Mouse (Mus musculus) fibroblast of lung, adult 2 months (primary cell): ENCODE results near the gene Rhbg.

Experiments
- DNase-seq: peaks from one replicate; pipeline ENCODE4 v3.0.0-alpha.2; 2011; ENCODE audit warnings: low read depth

The Rhbg gene

DNA sequence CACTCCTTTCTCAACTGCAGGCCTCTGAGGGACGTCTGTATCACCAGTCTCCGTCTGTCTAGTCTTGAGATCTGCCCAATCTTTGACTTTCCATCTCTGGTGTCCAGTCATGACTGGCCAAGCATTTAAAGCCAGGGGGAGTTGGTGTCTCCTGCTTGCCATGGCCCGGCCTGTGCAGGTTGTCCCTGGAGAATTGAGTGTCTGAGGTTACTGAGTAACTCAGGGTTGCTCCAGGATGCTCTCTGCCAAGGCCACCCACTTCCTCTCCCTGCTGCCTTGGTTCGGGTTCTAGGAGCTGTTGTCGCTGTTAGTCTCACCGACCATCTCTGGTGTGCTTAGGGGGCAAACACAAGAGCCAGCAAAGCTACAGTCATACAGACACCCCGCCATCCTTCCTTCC lies 1.9 kb upstream of the Rhbg start:
- no peak for DNase-seq

DNA sequence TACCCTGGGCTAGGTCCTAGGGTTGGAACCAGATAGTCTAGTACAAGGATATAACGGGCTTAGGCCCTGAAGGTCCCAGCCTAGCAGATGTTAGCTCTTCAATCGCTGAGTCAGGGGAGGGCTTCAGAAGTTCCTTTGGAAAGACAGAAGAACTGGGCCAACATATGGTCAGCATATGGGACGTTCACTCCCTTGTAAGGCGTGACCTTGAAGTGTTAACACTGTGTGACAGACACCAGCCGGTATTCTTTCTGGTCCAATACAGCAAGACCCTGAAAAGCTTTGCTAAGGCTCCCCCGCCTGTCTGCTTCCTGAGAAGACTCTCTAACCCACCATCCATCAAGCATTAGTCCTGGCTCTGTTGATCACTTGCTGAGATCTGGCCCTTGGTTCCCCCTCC lies 1.4 kb upstream of the Rhbg start:
- no peak for DNase-seq

DNA sequence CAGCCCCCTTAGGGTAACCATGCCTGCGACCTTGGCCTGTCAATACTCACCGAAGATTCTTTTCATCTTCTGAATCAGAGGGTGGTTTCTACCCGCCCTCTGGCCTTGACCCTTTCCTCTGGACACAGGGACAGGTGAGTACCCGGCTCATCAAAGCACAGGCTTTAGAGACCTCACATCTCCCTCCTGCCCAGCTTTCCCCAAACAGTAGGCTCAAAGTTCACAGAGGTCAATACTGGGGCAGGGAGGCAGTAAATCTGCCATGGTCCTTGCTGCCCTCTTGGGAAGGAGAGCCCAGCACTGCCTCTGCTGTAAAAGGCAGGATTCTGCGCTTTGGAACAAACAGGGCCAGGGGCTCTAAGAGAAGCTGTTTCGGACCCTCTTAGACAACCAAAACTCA lies 1.8 kb downstream of the Rhbg start:
- no peak for DNase-seq

DNA sequence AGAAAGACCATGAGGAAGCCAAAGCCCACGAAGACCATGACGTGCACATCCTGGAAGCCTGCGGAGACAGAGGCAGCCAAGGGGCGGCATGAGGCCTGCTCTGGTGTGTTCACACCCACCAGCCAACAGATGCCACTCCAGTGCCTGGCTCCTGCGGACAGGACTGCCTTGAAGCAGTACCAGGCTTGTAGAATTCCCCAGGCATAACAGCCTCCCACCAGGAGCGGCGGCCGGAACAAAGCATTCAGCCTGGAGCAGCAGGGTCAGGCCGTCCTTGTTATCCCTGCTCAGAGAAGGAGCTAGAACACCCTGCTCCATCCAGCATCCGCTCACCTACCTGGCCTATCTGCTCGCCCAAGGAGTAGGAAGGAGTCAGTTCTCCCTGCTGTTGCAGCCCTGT lies 6.1 kb downstream of the Rhbg start:
- no peak for DNase-seq

DNA sequence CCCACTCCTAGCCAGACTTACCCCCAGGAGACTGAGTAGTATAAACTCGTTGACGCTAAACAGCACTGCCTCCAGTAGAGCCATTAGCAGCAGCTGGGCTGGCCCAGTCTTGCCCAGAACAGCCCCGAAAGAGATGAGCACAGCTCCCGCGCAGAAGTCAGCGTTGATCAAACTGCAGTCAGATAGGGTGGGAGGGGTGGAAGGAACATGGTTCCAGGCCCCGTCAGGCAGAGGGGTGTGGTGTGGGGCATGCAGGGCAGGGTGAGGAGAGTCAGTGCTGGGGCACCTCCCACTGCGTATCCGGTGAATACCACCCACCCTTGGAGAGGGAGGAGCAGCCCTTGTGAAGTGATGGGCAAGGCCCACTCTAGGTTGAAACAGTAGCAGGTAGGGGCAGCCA lies 6.8 kb downstream of the Rhbg start:
- no peak for DNase-seq

DNA sequence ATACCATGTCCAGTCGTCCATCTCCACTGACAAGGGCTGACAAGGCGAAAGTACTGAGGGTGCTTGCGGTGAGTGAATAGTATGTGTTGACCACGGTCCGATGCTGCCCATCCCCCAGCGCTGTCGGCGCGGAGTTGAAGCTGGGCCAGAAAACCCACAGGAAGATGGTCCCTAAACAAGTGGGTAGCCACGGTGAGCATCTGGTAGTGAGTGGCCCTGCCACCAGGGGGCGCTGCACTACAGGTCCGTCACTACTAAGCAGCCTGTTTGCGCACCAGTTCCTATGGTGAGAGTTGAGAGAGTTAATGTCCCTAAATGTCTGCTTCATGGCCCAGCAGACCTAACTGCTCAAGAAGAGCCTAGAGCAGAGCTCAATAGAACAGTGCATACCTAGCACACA lies 8.7 kb downstream of the Rhbg start:
- no peak for DNase-seq

DNA sequence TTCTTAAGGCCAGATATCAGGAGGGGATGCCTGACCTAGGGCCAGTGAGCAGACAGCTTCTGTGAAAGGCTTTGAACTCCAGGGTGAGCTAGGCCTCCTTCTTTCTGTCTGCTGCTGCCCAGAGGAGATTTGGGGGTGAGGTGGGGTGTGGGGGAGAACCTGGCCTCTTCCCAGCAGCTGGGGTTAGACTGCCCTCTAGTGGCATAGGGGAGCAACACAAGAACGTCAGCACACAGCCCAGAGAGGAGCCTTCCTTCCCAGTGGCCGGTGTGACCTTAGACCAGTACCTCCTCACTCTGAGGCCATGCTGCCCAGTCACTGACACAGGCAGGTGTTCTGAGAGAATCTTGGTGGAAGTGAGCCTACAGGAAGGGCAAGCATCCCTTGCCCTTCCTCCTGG lies 10.4 kb downstream of the Rhbg start:
- DNase-seq, result no peak

DNA sequence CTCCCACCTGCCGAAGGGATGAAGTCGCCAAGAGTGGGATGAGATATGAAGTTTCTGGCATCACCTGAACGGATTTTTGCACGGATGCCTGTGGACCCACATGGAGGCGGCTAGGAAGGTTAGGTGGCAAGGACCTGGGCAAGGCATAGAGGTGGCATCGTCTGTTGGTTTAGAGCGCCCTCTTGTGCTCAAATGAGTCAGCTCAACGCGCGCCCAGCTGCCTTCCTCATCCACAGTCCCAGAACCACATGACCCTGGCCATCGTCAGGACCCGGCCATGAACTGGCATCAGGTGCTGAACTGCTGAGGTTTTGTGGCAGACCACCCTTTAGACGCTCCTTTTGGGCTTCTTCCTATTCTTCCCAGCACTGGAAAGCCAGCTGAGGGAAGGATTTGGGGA lies 12.0 kb downstream of the Rhbg start:
- no peak for DNase-seq

DNA sequence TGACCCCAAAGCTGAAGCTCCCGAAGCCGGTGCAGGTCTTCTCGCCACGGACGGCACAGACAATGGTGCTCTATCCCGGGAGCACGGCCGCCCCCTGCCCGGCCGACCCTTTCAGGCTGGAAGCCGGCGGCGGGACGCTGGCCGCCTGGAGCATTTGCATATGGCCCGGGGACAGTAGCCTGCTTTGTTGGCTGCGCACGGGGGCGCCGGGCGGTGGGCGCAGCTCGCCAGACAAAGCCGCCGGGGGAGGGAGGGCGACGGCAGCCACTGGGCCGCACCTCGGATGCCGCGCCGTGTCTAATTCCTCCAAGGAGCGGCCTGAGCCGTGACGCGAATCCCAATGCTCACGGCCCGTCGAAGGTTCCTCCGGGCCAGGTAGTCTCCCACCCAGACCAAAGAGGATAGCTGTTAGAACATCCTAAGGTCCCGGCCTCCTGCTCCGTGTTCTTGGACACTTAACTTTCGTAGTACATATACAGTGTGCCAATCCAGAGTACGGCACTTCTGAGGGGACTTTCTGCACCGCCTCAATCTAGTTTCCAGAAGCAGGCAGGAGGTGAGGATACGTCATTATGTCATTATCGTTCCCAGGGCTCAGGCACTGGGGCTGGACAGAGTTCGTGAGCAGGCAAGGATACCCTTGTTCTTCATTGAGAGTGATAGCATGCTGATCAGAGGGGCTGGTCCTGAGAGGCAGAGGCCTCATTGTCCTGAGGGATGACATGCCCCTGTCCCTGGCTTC lies 13.3 kb downstream of the Rhbg start:
- no peak for DNase-seq

DNA sequence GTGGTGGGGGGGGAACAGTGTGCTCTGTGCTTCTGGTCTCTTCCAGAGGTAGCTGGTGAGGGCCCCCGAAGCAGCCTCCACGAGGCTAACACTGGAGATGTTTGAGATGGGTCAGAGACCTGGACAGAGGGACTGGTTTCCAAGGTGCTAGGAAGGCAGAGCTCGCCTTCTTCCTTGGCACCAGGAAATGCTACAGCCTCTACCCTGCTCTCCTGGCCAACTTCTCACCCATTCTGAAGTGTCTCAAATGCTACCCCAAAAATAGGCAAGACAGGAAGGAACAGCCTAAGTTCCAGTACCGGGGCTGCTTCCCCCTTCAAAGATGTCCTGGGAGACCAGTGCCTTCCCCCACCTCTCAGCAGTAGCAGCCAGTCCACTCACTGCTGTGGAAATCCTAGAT lies 15.1 kb downstream of the Rhbg start:
- DNase-seq, result no peak

DNA sequence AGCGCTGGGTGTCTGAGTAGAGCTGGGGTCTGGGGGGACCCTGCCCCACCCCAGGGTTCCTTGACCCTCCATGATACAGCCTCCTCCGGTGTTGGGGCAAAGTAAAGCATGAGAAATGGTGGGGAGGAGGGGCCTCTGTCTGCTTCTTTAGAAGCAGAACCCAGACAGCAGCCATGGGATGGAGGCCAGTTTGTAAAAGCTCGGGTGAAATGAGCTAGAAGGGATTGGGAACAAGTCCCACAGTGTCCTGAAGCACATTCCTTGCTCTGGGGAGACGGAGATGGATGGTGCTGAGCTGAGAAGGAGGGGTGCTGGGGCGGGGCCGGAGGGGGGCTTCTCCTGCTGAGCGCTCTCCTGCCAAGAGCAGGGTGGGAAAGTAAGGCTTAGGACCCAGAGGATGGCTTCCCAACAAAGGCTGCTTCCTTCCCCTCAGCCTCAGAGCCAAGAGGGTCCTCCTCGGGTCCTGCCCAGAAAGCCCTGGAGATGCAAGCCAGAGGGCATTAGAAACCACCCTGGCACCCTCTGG lies 15.6 kb downstream of the Rhbg start:
- no peak for DNase-seq

DNA sequence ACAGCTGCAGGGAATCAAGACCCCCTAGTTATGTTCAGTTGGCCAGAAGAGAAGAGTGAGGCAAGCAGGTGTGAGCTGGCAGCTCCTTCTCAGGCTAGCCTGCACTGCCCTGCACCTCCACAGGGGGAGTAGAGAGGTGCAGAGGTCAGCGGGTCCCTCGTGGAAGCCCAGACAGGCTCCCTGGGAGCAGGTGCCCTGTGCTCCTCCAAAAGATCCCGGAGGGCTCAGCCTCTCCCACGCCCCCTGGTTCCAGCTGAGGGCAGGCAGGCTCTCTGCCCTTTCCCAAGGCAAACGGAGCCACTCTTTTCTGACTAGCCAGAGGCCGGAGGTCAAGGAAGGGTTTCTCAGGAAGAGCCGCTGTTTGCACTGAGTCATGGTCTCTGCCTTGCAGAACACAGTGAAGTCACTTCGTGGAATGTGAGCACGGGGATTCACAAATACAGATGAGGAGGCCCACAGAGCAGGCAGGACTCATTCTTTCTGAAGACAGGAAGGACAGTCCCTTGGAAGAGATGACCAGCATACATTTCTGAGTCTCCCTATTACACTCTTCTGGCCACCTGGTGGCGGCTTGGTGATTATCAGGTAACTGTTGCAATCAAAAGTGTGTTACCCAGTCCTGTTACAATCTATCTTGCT lies 16.8 kb downstream of the Rhbg start:
- DNase-seq, result no peak

DNA sequence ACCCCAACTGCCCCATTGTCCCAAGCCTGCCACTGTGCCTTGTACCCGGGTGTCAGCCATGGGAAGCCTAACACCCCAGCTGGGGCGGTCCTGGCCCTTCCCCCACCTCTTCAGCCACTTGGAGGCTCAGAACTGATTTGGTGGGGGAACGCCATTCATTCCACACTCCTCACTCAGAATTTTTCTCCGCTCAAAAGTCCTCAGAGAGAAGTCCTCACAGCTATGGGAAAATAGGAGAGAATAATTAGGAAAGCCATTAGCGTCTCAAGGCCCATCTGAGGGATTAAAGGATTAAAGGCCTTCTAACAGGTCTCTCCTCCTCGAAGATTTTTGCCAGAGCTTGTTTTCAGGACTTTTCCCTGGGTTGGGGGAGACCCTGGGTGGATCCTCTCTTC lies 17.4 kb downstream of the Rhbg start:
- DNase-seq, result no peak

DNA sequence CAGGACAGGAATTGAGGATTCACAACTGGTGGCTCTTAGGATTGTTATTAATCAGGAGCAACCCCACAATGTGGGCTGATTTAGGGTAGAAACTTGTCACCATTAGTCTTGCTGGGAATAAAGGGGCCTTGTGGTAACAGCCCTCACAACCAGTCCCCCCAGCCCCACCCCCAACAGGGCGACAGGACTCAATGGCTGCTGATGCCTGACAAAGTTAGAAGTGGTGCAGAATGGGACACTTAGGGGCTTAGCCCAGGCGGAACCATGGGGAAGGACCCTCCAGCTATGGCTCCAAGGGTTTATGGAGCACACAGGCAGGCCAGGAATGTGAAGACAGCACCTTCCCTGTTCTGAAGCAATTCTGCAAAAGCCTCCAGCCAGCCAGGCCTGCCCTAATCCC lies 18.9 kb downstream of the Rhbg start:
- no peak for DNase-seq

DNA sequence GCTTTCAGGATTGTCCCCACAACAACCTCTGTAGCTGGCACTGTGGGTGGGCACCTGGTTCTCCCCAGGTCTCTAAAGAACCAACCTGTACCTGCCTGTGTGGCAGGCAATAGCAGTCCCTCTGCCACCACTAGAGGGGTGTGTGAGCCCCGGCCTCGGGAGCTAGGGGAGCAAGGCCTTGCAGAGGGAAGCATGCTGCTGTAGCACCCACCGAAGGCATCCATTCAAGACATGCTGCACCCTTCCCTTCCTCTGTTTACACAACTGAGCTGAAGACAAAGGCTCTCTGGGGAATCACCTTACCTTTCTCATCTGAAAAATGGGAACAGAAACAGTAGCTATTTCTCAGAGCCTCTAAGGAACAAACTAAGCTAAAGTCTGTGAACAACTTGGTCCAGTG lies 19.3 kb downstream of the Rhbg start:
- no peak for DNase-seq

DNA sequence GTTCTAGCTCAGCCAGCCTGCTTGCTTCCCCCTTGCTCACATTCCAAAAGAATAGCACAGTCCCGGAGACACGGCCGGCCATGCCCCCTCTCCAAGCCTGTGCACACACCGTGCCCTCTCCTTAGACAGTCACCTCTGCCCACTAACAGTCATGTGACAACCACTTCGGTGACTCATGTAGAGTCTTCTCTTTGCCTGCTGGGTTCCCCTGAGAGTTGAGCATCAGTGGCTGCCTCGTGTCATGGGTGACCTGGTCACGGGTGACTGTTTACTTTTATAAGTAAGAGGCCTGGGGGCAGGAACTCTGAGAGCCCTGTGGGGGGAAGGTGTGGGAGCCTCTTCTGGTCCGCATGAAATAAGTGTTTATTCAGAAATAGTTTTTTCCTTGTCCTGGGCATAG lies 20.5 kb downstream of the Rhbg start:
- DNase-seq, result no peak

DNA sequence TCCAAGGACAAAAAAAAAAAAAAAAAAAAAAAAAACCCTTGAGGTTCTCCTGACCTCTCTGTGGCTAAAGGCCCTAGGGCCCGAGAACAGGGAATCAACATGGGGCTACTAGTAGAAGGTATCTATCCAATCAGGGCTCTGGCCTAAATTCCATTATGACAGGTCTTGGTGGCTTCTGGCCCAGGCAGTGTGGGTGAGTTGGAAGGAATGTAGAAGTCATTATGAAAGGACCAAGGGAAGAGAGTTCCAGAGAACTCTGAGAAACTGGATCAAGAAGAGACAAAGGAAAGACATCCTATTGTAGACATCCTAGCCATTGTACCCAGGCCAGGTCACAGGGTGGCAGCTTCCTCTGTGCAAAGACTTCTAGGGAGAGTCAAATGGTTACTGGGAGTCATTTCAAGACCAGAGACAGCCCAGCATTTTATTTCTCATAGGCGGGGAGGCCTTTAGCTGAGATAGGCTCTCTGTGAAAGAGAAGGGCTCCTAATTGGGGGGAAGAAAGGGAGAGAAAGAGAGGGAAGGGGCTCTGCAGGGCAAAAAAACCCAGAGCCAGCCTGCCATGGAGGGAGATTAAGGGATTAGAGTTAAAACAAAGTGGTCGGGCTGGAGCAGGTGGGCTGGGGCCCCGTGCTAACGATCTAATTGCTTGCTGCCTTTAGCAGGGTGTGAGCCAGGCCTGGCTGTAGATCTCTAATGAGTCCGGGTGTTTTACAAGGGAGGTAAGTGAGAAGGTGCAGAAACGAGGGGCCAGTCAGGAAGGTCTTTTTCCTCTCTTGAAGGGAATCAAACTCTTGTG lies 21.5 kb downstream of the Rhbg start:
- no peak for DNase-seq

DNA sequence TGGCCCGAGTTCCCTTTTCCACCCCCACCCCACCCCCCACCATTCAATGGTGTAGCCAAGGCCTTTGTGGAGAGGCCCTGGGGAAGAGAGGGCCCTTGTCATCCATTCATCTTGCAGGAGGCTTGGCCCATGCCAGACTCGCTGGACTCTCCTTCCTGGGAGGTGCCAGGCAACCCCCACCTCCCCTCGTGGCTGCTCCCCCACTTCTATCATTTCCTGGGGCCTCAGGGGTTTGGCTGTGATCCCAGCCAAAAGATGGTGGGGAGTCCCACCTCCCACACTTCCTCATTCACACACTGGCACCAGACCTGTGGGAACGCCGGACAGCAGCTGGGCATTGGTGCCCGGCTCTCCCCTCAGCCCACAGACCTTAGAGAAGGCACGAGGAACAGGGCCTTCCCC lies 22.2 kb downstream of the Rhbg start:
- no peak for DNase-seq

DNA sequence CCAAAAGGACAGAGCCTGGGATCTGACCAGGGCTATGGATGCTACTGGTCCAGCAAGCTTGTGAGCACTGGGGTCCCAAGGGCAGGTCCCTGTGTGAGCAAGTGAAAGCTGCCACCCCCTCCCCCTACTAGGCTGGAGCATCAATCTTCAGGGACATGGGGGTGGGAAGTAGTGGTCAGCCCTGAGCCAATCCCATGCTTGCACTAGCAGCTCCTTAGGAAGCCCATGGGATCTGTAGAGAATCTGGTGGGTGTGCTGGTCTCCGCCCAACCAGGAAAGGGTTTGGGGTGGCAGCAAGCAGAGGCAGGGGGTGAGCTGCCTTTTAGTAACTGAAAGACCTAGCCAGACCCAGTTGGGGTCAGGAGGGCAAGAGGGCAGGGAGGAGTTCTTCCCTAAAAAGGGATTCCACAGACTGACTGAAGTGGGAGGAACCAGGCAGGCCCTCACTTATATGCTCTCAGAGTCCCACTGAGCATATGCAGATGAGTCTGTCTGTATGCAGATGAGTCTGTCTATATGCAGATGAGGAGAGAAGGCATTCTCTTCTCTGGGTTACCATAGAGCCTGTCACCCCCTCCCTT lies 23.4 kb downstream of the Rhbg start:
- no peak for DNase-seq

DNA sequence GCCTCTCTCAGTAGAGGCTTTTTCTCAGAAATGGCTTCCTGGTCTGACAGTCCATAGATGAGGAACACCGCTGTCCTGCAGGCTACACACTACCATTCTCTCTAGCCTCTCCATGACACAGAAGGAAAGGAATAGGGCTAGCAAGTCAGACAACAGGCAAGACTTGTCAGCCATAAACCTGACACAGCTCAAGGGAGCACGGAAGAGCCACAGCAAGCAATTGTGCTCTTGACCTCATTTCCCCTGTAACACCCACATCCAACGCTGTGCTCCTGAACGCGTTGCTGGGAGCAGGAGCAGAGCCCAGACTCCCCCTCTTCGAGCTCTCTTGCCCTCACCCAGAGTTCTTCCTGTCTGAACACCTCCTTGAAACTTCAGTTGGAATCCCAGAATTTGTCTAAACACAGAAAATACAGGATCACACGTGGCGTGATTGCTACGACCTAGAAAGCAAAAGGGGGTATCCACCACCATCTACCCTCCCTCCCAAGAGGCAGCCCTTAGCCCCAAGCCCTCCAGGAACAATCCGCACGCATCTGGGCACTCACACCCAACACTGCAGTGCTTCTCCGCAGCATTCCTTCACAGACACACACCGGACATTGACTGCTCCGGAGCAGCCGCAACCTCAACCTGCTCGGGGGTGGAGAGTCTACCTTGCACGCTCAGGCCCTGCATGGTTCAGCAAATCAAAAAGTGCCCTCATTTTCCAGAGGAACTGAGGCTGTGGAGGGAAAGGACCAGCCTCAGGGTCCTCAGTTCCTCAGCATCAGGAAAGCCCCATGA lies 24.1 kb downstream of the Rhbg start:
- DNase-seq, result no peak

DNA sequence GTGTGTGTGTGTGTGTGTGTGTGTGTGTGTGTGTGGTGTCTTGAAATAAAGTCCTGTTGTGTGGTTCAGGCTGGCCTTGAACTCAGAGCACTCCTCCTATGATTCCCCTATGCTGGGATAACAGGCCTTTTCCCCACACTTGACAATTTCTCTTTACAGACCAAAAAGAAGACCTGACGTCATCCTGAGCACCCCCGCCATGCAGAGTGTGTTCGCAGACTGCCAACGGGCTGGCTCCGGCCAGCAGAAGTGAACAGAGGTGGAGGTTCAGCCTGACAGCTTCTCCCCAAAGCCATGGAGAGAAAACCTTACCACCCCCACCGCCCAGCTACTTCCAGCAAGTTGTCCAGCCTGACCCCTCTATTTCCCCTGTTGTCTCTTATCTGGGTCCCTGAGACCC lies 25.0 kb downstream of the Rhbg start:
- DNase-seq, result no peak

DNA sequence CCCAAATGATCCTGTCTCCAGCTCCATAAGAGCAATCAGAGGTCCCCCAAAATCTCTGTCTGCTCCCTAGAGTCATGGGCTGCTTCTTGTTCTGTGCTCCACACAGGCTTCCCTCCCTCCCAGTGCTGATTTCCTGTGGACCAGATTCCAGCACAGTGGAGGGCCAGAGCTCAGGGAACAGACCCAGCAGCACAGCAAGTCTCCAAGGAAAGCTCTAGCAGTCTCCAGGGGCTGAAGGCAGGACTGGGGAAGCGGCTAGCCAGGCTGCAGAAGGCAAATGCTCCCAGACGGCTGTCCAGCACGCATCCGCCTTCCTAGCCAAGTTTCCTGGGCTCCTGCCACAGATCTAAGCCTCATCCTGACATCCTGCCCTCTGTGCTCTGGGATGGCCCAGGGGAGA lies 25.6 kb downstream of the Rhbg start:
- DNase-seq, result no peak
